Mouse (Mus musculus): ENCODE data around the gene Ass1. TPM values are rescaled to one million over a fixed set of nuclear protein-coding genes. Genes with fewer than 3 reads are reported as not detected.

The Ass1 gene
- polyA plus RNA-seq, 1 experiment from 2014 or later, result 9.1 TPM

GRCm38 (mm10) chr2:31447536-31447935, 22.5 kb upstream of the Ass1 start:
- Histone ChIP-seq H3K9ac (replicated peaks) (no peak overlapping the region), H3K27me3 (replicated peaks) (no peaks in the 10 kb centered on the region), H3K36me3 (no peaks in the 10 kb centered on the region), H3K27ac (replicated peaks) (no peak overlapping the region), H3K4me2 (no peak overlapping the region), H3K4me1 (peaks cover 21% of the 10 kb centered on the region), H3K4me3 (replicated peaks) (no peak overlapping the region), H3K9me3 (replicated peaks) (no peaks in the 10 kb centered on the region)
- 83% methylated on average over 2 of the region's 2 CpGs for WGBS
- no peak for ATAC-seq (ENCODE audit: low FRiP score)

- no peak overlapping the region for H3K4me3 ChIP-seq (replicated peaks)
- ATAC-seq (ENCODE audit: low FRiP score), result no peak
- no peaks in the 10 kb centered on the region for H3K27me3 ChIP-seq (replicated peaks)
- H3K36me3 ChIP-seq, result no peaks in the 10 kb centered on the region
- H3K27ac ChIP-seq (replicated peaks), result peak overlapping the region; percentile 70
- 23% methylated on average over 3 of the region's 3 CpGs for WGBS
- H3K4me2 ChIP-seq, result no peak overlapping the region
- H3K9ac ChIP-seq (replicated peaks), result no peak overlapping the region
- H3K4me1 ChIP-seq, result peaks cover 21% of the 10 kb centered on the region
- no peaks in the 10 kb centered on the region for H3K9me3 ChIP-seq (replicated peaks)
Observed at GRCm38 (mm10) chr2:31448756-31449440, 21.1 kb upstream of the Ass1 start.

- Histone ChIP-seq H3K9ac (replicated peaks) (no peak overlapping the region), H3K27ac (replicated peaks) (peak overlapping the region; percentile 70), H3K4me2 (no peak overlapping the region), H3K4me1 (peaks cover 22% of the 10 kb centered on the region), H3K27me3 (replicated peaks) (no peaks in the 10 kb centered on the region), H3K36me3 (no peaks in the 10 kb centered on the region), H3K9me3 (replicated peaks) (no peaks in the 10 kb centered on the region), H3K4me3 (replicated peaks) (no peak overlapping the region)
- WGBS, result 21% methylated on average over 4 of the region's 4 CpGs
- ATAC-seq (ENCODE audit: low FRiP score), result peak; percentile 81
Observed at GRCm38 (mm10) chr2:31449441-31449815, 20.6 kb upstream of the Ass1 start.

- H3K27ac ChIP-seq (replicated peaks), result peak overlapping the region; percentile 23; the same call in 1 of the 2 replicates
- no peak overlapping the region for H3K9ac ChIP-seq (replicated peaks)
- H3K36me3 ChIP-seq, result no peaks in the 10 kb centered on the region
- ATAC-seq (ENCODE audit: low FRiP score), result no peak
- no peaks in the 10 kb centered on the region for H3K9me3 ChIP-seq (replicated peaks)
- no peak overlapping the region for H3K4me2 ChIP-seq
- H3K27me3 ChIP-seq (replicated peaks), result no peaks in the 10 kb centered on the region
- no peak overlapping the region for H3K4me3 ChIP-seq (replicated peaks)
- H3K4me1 ChIP-seq, result peaks cover 27% of the 10 kb centered on the region
- 93% methylated on average over 4 of the region's 4 CpGs for WGBS
Observed at GRCm38 (mm10) chr2:31449902-31450301, 20.1 kb upstream of the Ass1 start.

GRCm38 (mm10) chr2:31450661-31451060, 19.3 kb upstream of the Ass1 start:
- ATAC-seq (ENCODE audit: low FRiP score), result no peak
- WGBS, result 34% methylated on average over 3 of the region's 3 CpGs

GRCm38 (mm10) chr2:31451530-31451929, 18.5 kb upstream of the Ass1 start:
- no peak overlapping the region for H3K4me3 ChIP-seq (replicated peaks)
- H3K27me3 ChIP-seq (replicated peaks), result no peaks in the 10 kb centered on the region; the same call in 1 of the 2 replicates
- no peaks in the 10 kb centered on the region for H3K36me3 ChIP-seq
- ATAC-seq (ENCODE audit: low FRiP score), result no peak
- peaks cover 27% of the 10 kb centered on the region for H3K4me1 ChIP-seq
- H3K9ac ChIP-seq (replicated peaks), result no peak overlapping the region
- no peak overlapping the region for H3K27ac ChIP-seq (replicated peaks)
- no peaks in the 10 kb centered on the region for H3K9me3 ChIP-seq (replicated peaks)
- H3K4me2 ChIP-seq, result no peak overlapping the region
- WGBS, result 82% methylated on average over 1 of the region's 1 CpGs

More at GRCm38 (mm10) chr2:31450661-31451060, 19.3 kb upstream of the Ass1 start:
- H3K27me3 ChIP-seq (replicated peaks), result no peaks in the 10 kb centered on the region; the same call in 1 of the 2 replicates
- H3K27ac ChIP-seq (replicated peaks), result no peak overlapping the region
- H3K4me1 ChIP-seq, result peaks cover 27% of the 10 kb centered on the region
- no peak overlapping the region for H3K4me3 ChIP-seq (replicated peaks)
- no peaks in the 10 kb centered on the region for H3K9me3 ChIP-seq (replicated peaks)
- no peak overlapping the region for H3K9ac ChIP-seq (replicated peaks)
- no peaks in the 10 kb centered on the region for H3K36me3 ChIP-seq
- no peak overlapping the region for H3K4me2 ChIP-seq

- peaks cover 11% of the 10 kb centered on the region for H3K27me3 ChIP-seq (replicated peaks)
- no peak overlapping the region for H3K9ac ChIP-seq (replicated peaks)
- H3K4me2 ChIP-seq, result no peak overlapping the region
- no peak overlapping the region for H3K27ac ChIP-seq (replicated peaks)
- 73% methylated on average over 13 of the region's 13 CpGs for WGBS
- no peak for ATAC-seq (ENCODE audit: low FRiP score)
- H3K36me3 ChIP-seq, result no peaks in the 10 kb centered on the region
- peaks cover 27% of the 10 kb centered on the region for H3K4me1 ChIP-seq
- no peaks in the 10 kb centered on the region for H3K9me3 ChIP-seq (replicated peaks)
- H3K4me3 ChIP-seq (replicated peaks), result no peak overlapping the region
Observed at GRCm38 (mm10) chr2:31453011-31453410, 17.0 kb upstream of the Ass1 start.

GRCm38 (mm10) chr2:31453559-31454177, 16.3 kb upstream of the Ass1 start:
- peaks cover 24% of the 10 kb centered on the region for H3K4me1 ChIP-seq
- WGBS, result 38% methylated on average over 11 of the region's 11 CpGs
- peaks cover 18% of the 10 kb centered on the region for H3K27me3 ChIP-seq (replicated peaks)
- no peak overlapping the region for H3K9ac ChIP-seq (replicated peaks)
- no peak overlapping the region for H3K4me3 ChIP-seq (replicated peaks)
- no peak for ATAC-seq (ENCODE audit: low FRiP score)
- H3K9me3 ChIP-seq (replicated peaks), result no peaks in the 10 kb centered on the region
- no peaks in the 10 kb centered on the region for H3K36me3 ChIP-seq
- no peak overlapping the region for H3K4me2 ChIP-seq
- no peak overlapping the region for H3K27ac ChIP-seq (replicated peaks)

GRCm38 (mm10) chr2:31454280-31454679, 15.7 kb upstream of the Ass1 start:
- peaks cover 19% of the 10 kb centered on the region for H3K4me1 ChIP-seq
- H3K27me3 ChIP-seq (replicated peaks), result peaks cover 24% of the 10 kb centered on the region
- H3K27ac ChIP-seq (replicated peaks), result no peak overlapping the region
- H3K36me3 ChIP-seq, result no peaks in the 10 kb centered on the region
- ATAC-seq (ENCODE audit: low FRiP score), result no peak
- no peaks in the 10 kb centered on the region for H3K9me3 ChIP-seq (replicated peaks)
- H3K9ac ChIP-seq (replicated peaks), result no peak overlapping the region
- H3K4me3 ChIP-seq (replicated peaks), result no peak overlapping the region
- H3K4me2 ChIP-seq, result no peak overlapping the region
- WGBS, result 59% methylated on average over 8 of the region's 8 CpGs

GRCm38 (mm10) chr2:31455418-31455817, 14.6 kb upstream of the Ass1 start:
- H3K9me3 ChIP-seq (replicated peaks), result no peaks in the 10 kb centered on the region
- no peak overlapping the region for H3K27ac ChIP-seq (replicated peaks)
- peaks cover 34% of the 10 kb centered on the region for H3K27me3 ChIP-seq (replicated peaks)
- 93% methylated on average over 7 of the region's 7 CpGs for WGBS
- no peak for ATAC-seq (ENCODE audit: low FRiP score)
- H3K9ac ChIP-seq (replicated peaks), result no peak overlapping the region
- H3K36me3 ChIP-seq, result no peaks in the 10 kb centered on the region
- H3K4me2 ChIP-seq, result no peak overlapping the region
- H3K4me3 ChIP-seq (replicated peaks), result no peak overlapping the region
- peaks cover 15% of the 10 kb centered on the region for H3K4me1 ChIP-seq

- peaks cover 14% of the 10 kb centered on the region for H3K4me1 ChIP-seq
- 56% methylated on average over 5 of the region's 5 CpGs for WGBS
- no peak overlapping the region for H3K4me2 ChIP-seq
- no peak overlapping the region for H3K27ac ChIP-seq (replicated peaks)
- no peak for ATAC-seq (ENCODE audit: low FRiP score)
- no peak overlapping the region for H3K4me3 ChIP-seq (replicated peaks)
- H3K27me3 ChIP-seq (replicated peaks), result peaks cover 48% of the 10 kb centered on the region
- H3K36me3 ChIP-seq, result no peaks in the 10 kb centered on the region
- no peaks in the 10 kb centered on the region for H3K9me3 ChIP-seq (replicated peaks)
- no peak overlapping the region for H3K9ac ChIP-seq (replicated peaks)
Observed at GRCm38 (mm10) chr2:31458460-31458859, 11.5 kb upstream of the Ass1 start.

All from neural tube, embryonic 15.5 days (tissue).